Mouse (Mus musculus) lung, embryonic 15.5 days (tissue): Measurements from ENCODE around the gene Dnajc19. TPM values are rescaled to one million over a fixed set of nuclear protein-coding genes. Genes with fewer than 3 reads are reported as not detected.
"Not testable (repeated sequence)": the region's sequence is repeated elsewhere in the genome, so short reads cannot be mapped to it uniquely, and the experiment has no call there.

ENCODE experiments used
- ATAC-seq: fragments of 200-750 bp; cut with Nextera tagmentation; 2 replicates; pipeline ENCODE4 v1.8.0; 2017; ENCODE audit warnings: moderate number of reproducible peaks, borderline replicate concordance; ENCODE audit not compliant: low FRiP score, low TSS enrichment; ENCODE audit errors: extremely low read depth
- H3K27ac ChIP-seq: fragments of 300-500 bp; sonication (generic); 2 replicates; pipeline ENCODE4 v1.5.1; 2015; ENCODE audit warnings: moderate library complexity, mild to moderate bottlenecking, inconsistent platforms
- H3K27me3 ChIP-seq: fragments of 300-500 bp; sonication (generic); 2 replicates; pipeline ENCODE4 v1.6.1; 2015; ENCODE audit warnings: inconsistent platforms
- H3K36me3 ChIP-seq: fragments of 300-500 bp; sonication (generic); 2 replicates; pipeline ENCODE4 v1.6.1; 2015; ENCODE audit warnings: inconsistent platforms
- H3K4me1 ChIP-seq: fragments of 300-500 bp; sonication (generic); 2 replicates; pipeline ENCODE4 v1.6.1; 2015; ENCODE audit warnings: inconsistent platforms
- H3K4me2 ChIP-seq: fragments of 300-500 bp; sonication (generic); 2 replicates; pipeline ENCODE4 v1.6.1; 2015; ENCODE audit warnings: inconsistent platforms, mild to moderate bottlenecking, moderate library complexity
- H3K4me3 ChIP-seq: fragments of 300-500 bp; sonication (generic); 2 replicates; pipeline ENCODE4 v1.5.1; 2015; ENCODE audit warnings: mild to moderate bottlenecking, inconsistent platforms
- H3K9ac ChIP-seq: fragments of 300-500 bp; sonication (generic); 2 replicates; pipeline ENCODE4 v1.6.1; 2015; ENCODE audit warnings: inconsistent platforms
- H3K9me3 ChIP-seq: fragments of 300-500 bp; sonication (generic); 2 replicates; pipeline ENCODE4 v1.6.1; 2016; ENCODE audit warnings: inconsistent platforms
- WGBS: fragments of 180-500 bp; shearing (Covaris S2); methylation state at CpG from one replicate; pipeline ENCODE4 v1.1.7; 2015; 5-methylcytosine and 5-hydroxymethylcytosine counted together
- polyA plus RNA-seq: library from polyadenylated mRNA; unstranded; fragments of >200 nt; fragmentation: Nextera tagmentation; extraction: Ambion mirVana; gene quantifications from 2 replicates; pipeline ENCODE4 v1.2.1, GENCODE M21; 2015

Dnajc19 gene
- polyA plus RNA-seq, 1 experiment from 2014 or later: 122 TPM

DNA sequence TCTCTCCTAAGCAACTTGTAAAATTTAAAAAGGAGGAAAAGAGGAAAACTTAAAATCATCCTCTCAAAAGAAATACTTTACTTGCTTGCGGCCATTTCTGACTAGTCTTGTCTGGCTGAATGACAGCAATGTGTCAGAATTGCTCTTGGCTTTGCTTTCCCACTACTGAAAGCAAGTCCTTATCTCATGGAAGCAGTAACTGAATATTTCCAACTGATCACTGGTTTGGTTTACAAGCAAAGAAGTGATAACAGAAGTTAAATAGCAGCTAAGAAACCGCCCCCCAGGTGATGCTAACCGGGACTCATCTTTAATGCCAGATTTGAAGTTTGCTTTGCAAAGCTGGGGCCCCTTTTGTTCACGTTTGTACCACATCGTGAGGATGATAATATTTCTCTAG, 2.5 kb upstream of the Dnajc19 start:
- peaks cover 2% of the 10 kb centered on the region; the same call in 1 of the 2 replicates for H3K36me3 ChIP-seq
- WGBS: 67% methylated on average over 5 of the region's 5 CpGs
- no peak overlapping the region for H3K4me2 ChIP-seq
- no peak for ATAC-seq
- peaks cover 9% of the 10 kb centered on the region for H3K4me1 ChIP-seq
- H3K27me3 ChIP-seq: no peaks in the 10 kb centered on the region
- no peak overlapping the region for H3K9ac ChIP-seq
- no peaks in the 10 kb centered on the region for H3K9me3 ChIP-seq
- H3K4me3 ChIP-seq: no peak overlapping the region
- H3K27ac ChIP-seq: no peak overlapping the region

DNA sequence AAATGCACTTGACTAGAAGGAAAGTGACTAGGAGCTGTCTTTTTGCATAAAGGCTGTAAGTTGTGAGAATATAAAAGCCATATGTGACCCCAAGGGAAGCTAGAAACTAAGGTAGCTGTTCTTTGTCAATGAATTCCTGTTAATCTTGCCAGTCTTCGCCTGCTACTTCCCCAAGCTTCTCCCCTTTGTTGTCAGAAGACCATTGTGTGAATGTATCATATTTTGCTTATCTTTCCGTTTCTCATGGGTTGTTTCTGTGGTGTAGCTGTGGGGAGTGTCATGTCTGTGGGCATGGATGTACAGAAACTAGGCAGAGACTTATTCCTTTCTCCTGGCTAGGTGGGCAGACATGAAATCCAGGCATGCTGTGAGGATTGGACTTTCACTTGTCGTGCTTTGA, 808 bp upstream of the Dnajc19 start:
- H3K9ac ChIP-seq: no peak overlapping the region
- H3K27me3 ChIP-seq: no peaks in the 10 kb centered on the region
- WGBS: 91% methylated on average over 3 of the region's 3 CpGs
- peak overlapping the region; percentile 72 for H3K4me2 ChIP-seq
- ATAC-seq: no peak
- peak overlapping the region; percentile 85 for H3K4me3 ChIP-seq
- H3K27ac ChIP-seq: no peak overlapping the region
- H3K4me1 ChIP-seq: peaks cover 9% of the 10 kb centered on the region
- H3K9me3 ChIP-seq: no peaks in the 10 kb centered on the region
- peaks cover 7% of the 10 kb centered on the region; the same call in 1 of the 2 replicates for H3K36me3 ChIP-seq

DNA sequence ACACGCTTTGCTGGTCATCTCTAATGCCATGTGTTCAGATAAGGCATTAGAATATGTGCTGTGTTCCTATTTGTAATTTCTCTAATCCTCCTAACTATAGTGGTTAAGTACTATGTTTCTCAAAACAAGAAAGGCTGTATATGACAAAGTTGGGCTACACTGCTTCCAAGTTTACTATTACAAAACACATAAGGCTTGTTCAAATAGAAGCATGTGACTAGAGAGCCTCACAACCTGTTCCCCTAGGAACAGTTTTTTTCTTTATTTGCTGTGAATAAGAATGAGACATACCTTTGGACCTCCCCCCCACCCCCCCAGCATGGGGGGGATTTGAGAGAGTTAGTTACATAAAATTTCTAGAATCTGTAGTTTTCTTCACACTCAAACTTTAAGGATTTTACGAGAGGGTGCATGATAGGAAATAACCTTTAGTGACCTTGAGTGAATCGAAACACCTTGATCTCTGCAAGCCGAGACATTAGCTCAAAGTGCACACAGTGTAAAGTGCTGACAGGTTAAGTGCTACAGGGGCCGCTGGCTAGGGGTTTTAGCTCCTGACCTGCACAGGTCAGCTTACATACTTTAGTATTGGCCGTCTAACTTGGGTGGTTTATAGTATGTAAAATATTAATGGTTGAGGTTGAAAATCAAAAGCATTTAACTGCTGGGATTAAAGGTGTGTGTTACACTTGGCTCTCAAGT, 4.9 kb downstream of the Dnajc19 start:
- Histone ChIP-seq H3K9me3 (no peaks in the 10 kb centered on the region), H3K4me2 (no peak overlapping the region), H3K4me3 (no peak overlapping the region)

DNA sequence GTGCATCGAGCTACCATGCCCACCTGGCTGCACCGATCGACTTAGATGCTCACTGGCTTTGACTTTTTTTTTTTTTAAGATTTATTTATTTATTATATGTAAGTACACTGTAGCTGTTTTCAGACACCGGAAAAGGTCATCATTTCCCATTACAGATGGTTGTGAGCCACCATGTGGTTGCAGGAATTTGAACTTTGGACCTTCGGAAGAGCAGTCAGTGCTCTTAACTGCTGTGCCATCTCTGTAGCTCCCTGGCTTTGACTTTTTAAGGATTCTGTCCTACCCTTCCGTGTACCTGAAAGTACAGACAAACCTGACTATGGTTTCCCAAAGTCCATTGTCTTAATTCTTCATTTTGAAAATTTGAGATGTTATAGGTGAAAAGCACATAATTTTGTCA, 8.4 kb downstream of the Dnajc19 start:
- Histone ChIP-seq H3K36me3 (peaks cover 37% of the 10 kb centered on the region), H3K9me3 (no peaks in the 10 kb centered on the region), H3K4me2 (no peak overlapping the region), H3K4me1 (no peaks in the 10 kb centered on the region), H3K4me3 (no peak overlapping the region), H3K27me3 (no peaks in the 10 kb centered on the region), H3K9ac (no peak overlapping the region), H3K27ac (no peak overlapping the region)
- 89% methylated on average over 6 of the region's 6 CpGs for WGBS
- no peak for ATAC-seq

More for the DNA sequence above, 4.9 kb downstream of the Dnajc19 start:
- 58% methylated on average over 6 of the region's 6 CpGs for WGBS
- H3K27ac ChIP-seq: no peak overlapping the region
- no peak for ATAC-seq
- no peak overlapping the region for H3K9ac ChIP-seq
- H3K27me3 ChIP-seq: no peaks in the 10 kb centered on the region
- H3K4me1 ChIP-seq: peaks cover 9% of the 10 kb centered on the region
- peaks cover 37% of the 10 kb centered on the region for H3K36me3 ChIP-seq

GRCm38 (mm10) chr3:34068943-34069342, 12.2 kb downstream of the Dnajc19 start:
- not testable (repeated sequence) for H3K4me3 ChIP-seq, H3K9ac ChIP-seq, H3K9me3 ChIP-seq, ATAC-seq, H3K4me2 ChIP-seq, H3K27me3 ChIP-seq, H3K27ac ChIP-seq, H3K4me1 ChIP-seq
- peaks cover 29% of the 10 kb centered on the region for H3K36me3 ChIP-seq
- 91% methylated on average over 7 of the region's 7 CpGs for WGBS

DNA sequence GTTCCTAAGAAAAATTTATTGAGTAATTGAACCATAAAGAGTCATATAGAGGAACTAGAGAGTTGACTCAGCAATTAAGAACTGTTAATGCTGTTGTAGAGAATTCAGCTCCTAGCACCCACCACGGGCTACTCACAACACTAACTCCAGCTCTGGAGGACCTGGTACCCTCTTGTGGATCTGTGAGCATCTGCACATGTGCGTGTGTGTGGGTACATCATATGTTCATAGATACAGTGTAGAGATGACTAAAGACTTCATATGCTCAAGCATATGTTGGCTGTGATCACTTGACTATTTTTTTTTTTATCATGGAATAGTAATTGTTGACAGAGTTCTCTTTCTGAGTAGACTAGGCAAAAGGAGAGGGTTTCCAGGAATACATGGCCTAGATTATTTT, 18.8 kb downstream of the Dnajc19 start:
- 91% methylated on average over 2 of the region's 2 CpGs for WGBS

DNA sequence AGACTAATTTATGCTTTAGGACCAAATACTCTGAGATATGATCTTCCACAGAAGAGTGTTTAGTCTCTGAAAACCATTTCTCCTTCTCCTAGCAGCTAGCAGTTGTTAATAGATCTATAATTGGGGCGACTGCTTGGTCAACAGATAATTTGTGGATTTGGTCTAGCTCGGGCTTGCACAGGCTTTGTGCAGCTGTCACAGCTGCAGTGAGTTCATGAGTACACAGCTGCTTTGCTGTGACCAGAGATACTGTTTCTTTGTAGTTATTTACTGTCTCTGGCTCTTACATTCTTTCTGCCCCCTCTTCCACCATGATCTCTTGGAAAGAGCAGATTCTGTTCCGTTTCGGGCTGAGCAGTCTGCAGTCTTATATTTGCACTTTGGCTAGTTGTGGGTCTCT, 39.1 kb downstream of the Dnajc19 start:
- H3K4me2 ChIP-seq: no peak overlapping the region
- H3K9me3 ChIP-seq: no peaks in the 10 kb centered on the region
- 88% methylated on average over 4 of the region's 4 CpGs for WGBS
- no peak overlapping the region for H3K4me3 ChIP-seq
- H3K27me3 ChIP-seq: no peaks in the 10 kb centered on the region
- ATAC-seq: no peak
- no peak overlapping the region for H3K27ac ChIP-seq
- no peaks in the 10 kb centered on the region for H3K4me1 ChIP-seq
- peaks cover 25% of the 10 kb centered on the region for H3K36me3 ChIP-seq
- no peak overlapping the region for H3K9ac ChIP-seq

More for the DNA sequence above, 18.8 kb downstream of the Dnajc19 start:
- no peak overlapping the region for H3K4me2 ChIP-seq
- H3K4me3 ChIP-seq: no peak overlapping the region
- no peaks in the 10 kb centered on the region for H3K4me1 ChIP-seq
- peaks cover 36% of the 10 kb centered on the region for H3K36me3 ChIP-seq
- H3K27me3 ChIP-seq: no peaks in the 10 kb centered on the region
- no peak overlapping the region for H3K9ac ChIP-seq
- H3K27ac ChIP-seq: no peak overlapping the region
- no peaks in the 10 kb centered on the region for H3K9me3 ChIP-seq
- ATAC-seq: no peak

- WGBS: 90% methylated on average over 3 of the region's 3 CpGs
- Histone ChIP-seq H3K36me3 (no peaks in the 10 kb centered on the region), H3K9me3 (no peaks in the 10 kb centered on the region), H3K9ac (no peak overlapping the region), H3K27ac (no peak overlapping the region), H3K4me1 (no peaks in the 10 kb centered on the region), H3K4me2 (no peak overlapping the region), H3K4me3 (no peak overlapping the region), H3K27me3 (no peaks in the 10 kb centered on the region)
- ATAC-seq: no peak
Measured at GRCm38 (mm10) chr3:34035706-34036105, 45.4 kb downstream of the Dnajc19 start.

DNA sequence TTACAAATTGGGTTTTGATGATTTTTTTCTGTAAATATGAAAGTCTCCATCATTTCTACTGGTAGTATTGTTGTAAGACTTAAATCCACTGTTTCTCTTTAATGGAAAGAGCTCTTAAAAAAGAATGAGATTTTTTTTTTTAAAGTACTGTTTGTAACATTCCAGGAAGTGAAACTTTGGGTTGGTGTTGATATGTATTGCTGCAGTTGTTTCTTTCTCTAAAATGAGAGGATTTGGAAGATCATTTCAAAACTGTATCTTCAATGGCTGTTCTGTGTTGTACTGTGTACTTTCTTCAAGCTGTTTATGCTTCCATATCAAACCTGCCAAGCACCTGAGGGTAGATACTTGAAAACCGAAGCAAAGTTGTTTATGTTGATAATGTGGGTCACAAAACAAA, 46.3 kb downstream of the Dnajc19 start:
- H3K9me3 ChIP-seq: no peaks in the 10 kb centered on the region

DNA sequence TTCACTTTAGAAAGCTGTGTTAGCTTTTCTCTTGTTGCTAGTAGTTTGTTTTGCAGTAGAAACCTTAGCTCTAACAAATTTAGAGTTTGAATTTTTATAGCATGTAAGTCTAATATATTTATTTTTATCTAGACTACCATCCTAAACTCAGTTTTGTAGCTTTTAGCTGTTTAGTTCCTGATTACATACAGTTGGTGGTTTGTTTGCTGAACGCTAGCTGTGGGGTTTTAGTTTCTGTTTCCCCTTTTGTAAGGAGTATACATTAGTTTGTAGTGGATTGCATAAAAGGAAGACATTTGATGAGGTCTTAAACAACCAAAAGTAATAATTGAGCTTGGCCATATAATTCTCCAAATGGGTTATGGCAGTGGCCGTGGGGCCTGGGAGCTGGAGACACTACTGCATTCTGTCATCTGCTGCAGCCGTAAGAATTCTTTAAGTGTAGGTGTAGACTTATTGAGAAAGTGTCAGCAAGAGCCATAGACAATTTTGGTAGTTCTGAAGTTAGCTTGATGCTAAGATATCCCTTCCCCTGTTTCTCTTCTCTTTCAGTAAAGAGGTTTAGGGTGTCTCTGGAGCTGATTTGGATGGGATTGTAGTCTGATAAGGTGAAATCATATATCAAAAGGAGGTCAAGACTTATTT, 47.3 kb downstream of the Dnajc19 start:
- Histone ChIP-seq H3K27me3 (no peaks in the 10 kb centered on the region), H3K9ac (no peak overlapping the region), H3K4me3 (no peak overlapping the region), H3K9me3 (no peaks in the 10 kb centered on the region), H3K4me1 (no peaks in the 10 kb centered on the region), H3K4me2 (no peak overlapping the region), H3K36me3 (no peaks in the 10 kb centered on the region), H3K27ac (no peak overlapping the region)
- no peak for ATAC-seq
- 80% methylated on average over 3 of the region's 3 CpGs for WGBS

More for the DNA sequence above, 46.3 kb downstream of the Dnajc19 start:
- Histone ChIP-seq H3K27me3 (no peaks in the 10 kb centered on the region), H3K4me3 (no peak overlapping the region), H3K4me2 (no peak overlapping the region), H3K27ac (no peak overlapping the region), H3K4me1 (no peaks in the 10 kb centered on the region), H3K9ac (no peak overlapping the region), H3K36me3 (no peaks in the 10 kb centered on the region)
- WGBS: 59% methylated on average over 1 of the region's 1 CpGs
- ATAC-seq: no peak

DNA sequence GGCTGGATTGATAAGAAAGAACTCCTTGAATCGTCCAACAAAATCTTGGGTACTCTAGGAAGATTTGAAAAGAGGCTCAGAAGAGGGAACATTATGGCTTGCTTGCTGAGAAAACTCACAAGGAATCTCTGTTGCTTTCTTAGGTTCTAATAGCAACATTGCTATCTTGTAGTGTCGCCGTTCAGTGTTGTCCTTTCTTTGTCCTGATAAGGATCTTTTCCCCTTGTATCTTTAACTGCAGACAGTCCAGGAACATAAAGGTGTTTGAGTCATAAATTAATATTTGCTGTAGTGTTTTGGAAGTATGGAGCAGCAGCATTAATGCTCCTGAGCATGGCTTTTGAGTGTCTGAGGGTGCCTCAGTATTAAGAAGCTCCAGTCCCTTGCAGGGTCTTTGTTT, 50.5 kb downstream of the Dnajc19 start:
- Histone ChIP-seq H3K27me3 (no peaks in the 10 kb centered on the region), H3K4me3 (no peak overlapping the region), H3K9me3 (no peaks in the 10 kb centered on the region), H3K9ac (no peak overlapping the region), H3K36me3 (no peaks in the 10 kb centered on the region), H3K4me2 (no peak overlapping the region), H3K27ac (no peak overlapping the region), H3K4me1 (no peaks in the 10 kb centered on the region)
- ATAC-seq: no peak
- WGBS: 74% methylated on average over 3 of the region's 3 CpGs

DNA sequence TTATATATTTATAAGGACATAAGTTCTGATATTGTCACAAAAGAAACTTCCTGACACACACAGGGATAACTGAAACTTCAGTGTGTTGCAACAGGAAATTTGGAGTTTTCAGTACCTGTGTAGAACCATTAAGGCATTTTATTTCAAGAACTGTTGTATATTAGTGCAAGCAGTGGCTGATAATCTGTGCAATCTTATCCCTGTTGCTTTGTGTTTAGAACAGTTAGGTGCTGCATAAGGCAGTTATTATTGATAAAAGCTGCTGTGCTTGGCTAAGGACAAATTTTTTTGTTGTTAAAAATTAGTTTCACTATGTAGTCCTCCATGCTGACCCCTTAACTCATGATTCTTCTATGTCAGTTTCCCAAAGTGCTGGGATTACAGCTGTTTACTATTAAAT, 52.2 kb downstream of the Dnajc19 start:
- ATAC-seq: no peak
- Histone ChIP-seq H3K4me2 (no peak overlapping the region), H3K27me3 (no peaks in the 10 kb centered on the region), H3K36me3 (no peaks in the 10 kb centered on the region), H3K4me3 (no peak overlapping the region), H3K9me3 (no peaks in the 10 kb centered on the region), H3K27ac (no peak overlapping the region), H3K4me1 (no peaks in the 10 kb centered on the region), H3K9ac (no peak overlapping the region)
